Mouse (Mus musculus) limb, embryonic 11.5 days (tissue): ENCODE measurements at regions not wholly inside any gene's neighbourhood (a gene's known extent, or its start where the extent isn't known, plus 50 kb on each side); places are given as distances from the start of the nearest gene placed in this dataset.

ENCODE experiments used
- ATAC-seq: fragments of 200-750 bp; cut with Nextera tagmentation; 2 replicates; pipeline ENCODE4 v1.8.0; 2017; ENCODE audit warnings: low read depth; ENCODE audit not compliant: insufficient number of reproducible peaks, low FRiP score, low TSS enrichment
- DNase-seq: peaks from one replicate; pipeline ENCODE4 v3.0.0-alpha.2; 2015; ENCODE audit warnings: low spot score
- H3K27ac ChIP-seq: fragments of 300-500 bp; sonication (generic); replicated peaks from 2 replicates; pipeline ENCODE4 v1.5.1; 2014; ENCODE audit warnings: low read depth, mild to moderate bottlenecking, low read length
- H3K27me3 ChIP-seq: fragments of 300-500 bp; sonication (generic); 2 replicates; pipeline ENCODE4 v1.6.1; 2014; ENCODE audit warnings: mild to moderate bottlenecking, low read length, mixed read lengths; ENCODE audit not compliant: control insufficient read depth, insufficient read depth
- H3K36me3 ChIP-seq: fragments of 300-500 bp; sonication (generic); 2 replicates; pipeline ENCODE4 v1.6.1; 2014; ENCODE audit warnings: mild to moderate bottlenecking, low read length, moderate library complexity, mixed read lengths; ENCODE audit not compliant: control insufficient read depth, insufficient read depth
- H3K4me1 ChIP-seq: fragments of 300-500 bp; sonication (generic); 2 replicates; pipeline ENCODE4 v1.6.1; 2014; ENCODE audit warnings: low read length, mixed read lengths; ENCODE audit not compliant: control insufficient read depth, insufficient read depth
- H3K4me2 ChIP-seq: fragments of 300-500 bp; sonication (generic); 2 replicates; pipeline ENCODE4 v1.6.1; 2014; ENCODE audit warnings: low read depth, mild to moderate bottlenecking, moderate library complexity; ENCODE audit not compliant: severe bottlenecking
- H3K4me3 ChIP-seq: fragments of 300-500 bp; sonication (generic); 2 replicates; pipeline ENCODE4 v1.5.1; 2014; ENCODE audit warnings: low read depth, low read length
- H3K9ac ChIP-seq: fragments of 300-500 bp; sonication (generic); 2 replicates; pipeline ENCODE4 v1.6.1; 2014; ENCODE audit warnings: mild to moderate bottlenecking, low read length
- H3K9me3 ChIP-seq: fragments of 300-500 bp; sonication (generic); 2 replicates; pipeline ENCODE4 v1.6.1; 2016; ENCODE audit warnings: low read length; ENCODE audit not compliant: control insufficient read depth
- WGBS: fragments of 180-500 bp; shearing (Covaris S2); extraction: QIAGEN DNeasy Blood & Tissue Kit; methylation state at CpG from one replicate; pipeline ENCODE4 v1.1.7; 2014; 5-methylcytosine and 5-hydroxymethylcytosine counted together

DNA sequence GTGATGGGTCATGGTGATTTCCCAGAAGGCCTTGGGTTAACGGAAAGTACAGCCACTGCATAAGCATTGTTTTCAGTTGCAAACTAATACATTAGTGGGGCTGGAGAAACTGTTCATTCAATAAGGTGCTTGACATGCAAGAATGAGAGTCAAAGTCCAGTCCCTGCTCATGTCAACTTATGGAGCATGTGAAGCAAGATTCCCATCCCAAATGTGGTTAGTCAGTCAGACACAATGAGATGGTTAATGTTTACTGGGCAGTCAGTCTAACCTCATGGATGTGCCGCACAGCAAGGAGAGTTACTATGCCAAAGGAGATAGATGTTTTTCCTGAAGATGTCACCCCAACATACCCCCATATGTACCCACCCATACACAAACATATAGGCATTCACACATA is 993.8 kb upstream of the Jmjd1c start:
- ATAC-seq (no peak), DNase-seq (no peak)
- Histone ChIP-seq H3K36me3 (no peaks in the 10 kb centered on the region), H3K9me3 (no peaks in the 10 kb centered on the region), H3K27me3 (no peaks in the 10 kb centered on the region), H3K4me2 (no peak overlapping the region), H3K4me3 (no peak overlapping the region), H3K4me1 (no peaks in the 10 kb centered on the region), H3K9ac (no peak overlapping the region), H3K27ac (no peak overlapping the region)
- WGBS, result 92% methylated on average over 2 of the region's 2 CpGs

- no peak overlapping the region for H3K9ac ChIP-seq
- WGBS, result 58% methylated on average over 3 of the region's 3 CpGs
- H3K27ac ChIP-seq, result no peak overlapping the region
- ATAC-seq, result no peak
- no peaks in the 10 kb centered on the region for H3K27me3 ChIP-seq
- H3K36me3 ChIP-seq, result no peaks in the 10 kb centered on the region
- no peaks in the 10 kb centered on the region for H3K9me3 ChIP-seq
- no peak overlapping the region for H3K4me3 ChIP-seq
- no peak for DNase-seq
- H3K4me1 ChIP-seq, result no peaks in the 10 kb centered on the region
- H3K4me2 ChIP-seq, result no peak overlapping the region
Measured at GRCm38 (mm10) chr10:66131361-66131760, 964.6 kb upstream of the Jmjd1c start.

DNA sequence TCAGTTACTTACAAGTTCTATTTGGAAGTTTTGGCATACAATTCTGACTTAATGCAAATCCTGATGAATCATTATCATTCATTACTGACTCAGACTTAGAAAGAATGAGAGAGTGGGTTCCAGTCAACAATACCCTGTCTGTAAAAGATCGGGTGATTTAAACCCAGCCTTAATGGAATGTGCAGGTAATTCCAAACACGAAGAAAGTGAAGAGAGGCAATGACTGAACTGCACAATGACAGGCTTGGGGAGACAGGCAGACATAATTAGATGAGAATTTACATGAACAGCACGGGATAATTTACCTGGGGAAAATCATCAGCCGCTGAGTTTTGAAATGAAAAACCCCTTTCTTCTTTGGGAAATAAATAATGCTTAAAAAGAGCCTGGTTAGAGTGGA is 963.9 kb upstream of the Jmjd1c start:
- Histone ChIP-seq H3K36me3 (no peaks in the 10 kb centered on the region), H3K27me3 (no peaks in the 10 kb centered on the region), H3K9ac (no peak overlapping the region), H3K4me3 (no peak overlapping the region), H3K4me1 (no peaks in the 10 kb centered on the region), H3K9me3 (no peaks in the 10 kb centered on the region), H3K4me2 (no peak overlapping the region), H3K27ac (no peak overlapping the region)
- 76% methylated on average over 4 of the region's 4 CpGs for WGBS
- DNase-seq, result no peak
- ATAC-seq, result no peak

DNA sequence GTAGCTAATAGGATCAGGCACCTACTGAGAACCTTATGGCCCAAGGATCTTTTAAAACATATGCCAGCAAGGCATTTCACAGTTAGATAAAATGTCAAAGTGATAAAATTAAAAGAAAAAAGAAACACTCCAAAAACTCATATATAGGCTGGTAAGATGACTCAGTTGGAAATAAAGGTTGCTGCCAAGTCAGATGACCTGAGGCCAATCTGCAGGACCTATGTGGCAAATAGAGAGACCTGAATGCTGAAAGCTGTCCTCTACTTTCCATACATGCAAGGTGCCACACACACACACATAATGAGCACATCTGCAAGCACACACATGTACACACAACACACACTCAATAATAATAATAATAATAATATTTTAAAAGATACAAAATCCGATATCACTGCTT is 953.5 kb upstream of the Jmjd1c start:
- Histone ChIP-seq H3K27ac (no peak overlapping the region), H3K4me3 (no peak overlapping the region), H3K4me2 (no peak overlapping the region), H3K4me1 (no peaks in the 10 kb centered on the region), H3K9me3 (no peaks in the 10 kb centered on the region), H3K27me3 (no peaks in the 10 kb centered on the region), H3K9ac (no peak overlapping the region), H3K36me3 (no peaks in the 10 kb centered on the region)
- 96% methylated on average over 1 of the region's 1 CpGs for WGBS
- no peak for DNase-seq
- ATAC-seq, result no peak

DNA sequence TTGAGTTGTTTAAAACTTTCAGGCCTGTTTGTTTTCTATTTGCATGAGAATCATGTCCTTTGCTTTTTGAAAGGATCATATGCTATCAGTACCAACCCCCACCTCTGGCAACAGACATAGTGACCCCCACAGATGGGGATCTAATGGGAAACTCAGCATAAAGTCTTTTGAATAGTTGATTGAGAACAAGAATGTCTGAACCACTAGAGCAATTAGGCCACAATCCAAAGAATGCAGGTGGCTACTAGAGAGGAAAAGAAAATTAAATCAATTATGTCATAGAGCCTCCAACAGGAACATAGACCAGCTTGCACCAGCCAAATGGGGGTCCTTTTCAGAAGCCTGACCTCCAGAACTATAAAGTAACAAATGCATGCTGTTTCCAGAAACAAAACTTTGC is 953.0 kb upstream of the Jmjd1c start:
- DNase-seq, result no peak
- no peaks in the 10 kb centered on the region for H3K9me3 ChIP-seq
- no peak overlapping the region for H3K4me3 ChIP-seq
- H3K9ac ChIP-seq, result no peak overlapping the region
- H3K36me3 ChIP-seq, result no peaks in the 10 kb centered on the region
- H3K27me3 ChIP-seq, result no peaks in the 10 kb centered on the region
- H3K4me1 ChIP-seq, result no peaks in the 10 kb centered on the region
- H3K27ac ChIP-seq, result no peak overlapping the region
- ATAC-seq, result no peak
- H3K4me2 ChIP-seq, result no peak overlapping the region

GRCm38 (mm10) chr10:66150966-66151365 is 945.0 kb upstream of the Jmjd1c start:
- no peak for DNase-seq
- Histone ChIP-seq H3K9me3 (no peaks in the 10 kb centered on the region), H3K4me2 (no peak overlapping the region), H3K27ac (no peak overlapping the region), H3K4me1 (no peaks in the 10 kb centered on the region), H3K36me3 (no peaks in the 10 kb centered on the region), H3K27me3 (no peaks in the 10 kb centered on the region), H3K9ac (no peak overlapping the region), H3K4me3 (no peak overlapping the region)
- ATAC-seq, result no peak
- WGBS, result 92% methylated on average over 2 of the region's 2 CpGs

GRCm38 (mm10) chr10:66152777-66153176 is 943.1 kb upstream of the Jmjd1c start:
- Histone ChIP-seq H3K4me1 (no peaks in the 10 kb centered on the region), H3K27ac (no peak overlapping the region), H3K4me2 (no peak overlapping the region), H3K36me3 (no peaks in the 10 kb centered on the region), H3K9me3 (no peaks in the 10 kb centered on the region), H3K9ac (no peak overlapping the region), H3K4me3 (no peak overlapping the region), H3K27me3 (no peaks in the 10 kb centered on the region)
- WGBS, result 89% methylated on average over 4 of the region's 4 CpGs
- no peak for ATAC-seq
- DNase-seq, result no peak

DNA sequence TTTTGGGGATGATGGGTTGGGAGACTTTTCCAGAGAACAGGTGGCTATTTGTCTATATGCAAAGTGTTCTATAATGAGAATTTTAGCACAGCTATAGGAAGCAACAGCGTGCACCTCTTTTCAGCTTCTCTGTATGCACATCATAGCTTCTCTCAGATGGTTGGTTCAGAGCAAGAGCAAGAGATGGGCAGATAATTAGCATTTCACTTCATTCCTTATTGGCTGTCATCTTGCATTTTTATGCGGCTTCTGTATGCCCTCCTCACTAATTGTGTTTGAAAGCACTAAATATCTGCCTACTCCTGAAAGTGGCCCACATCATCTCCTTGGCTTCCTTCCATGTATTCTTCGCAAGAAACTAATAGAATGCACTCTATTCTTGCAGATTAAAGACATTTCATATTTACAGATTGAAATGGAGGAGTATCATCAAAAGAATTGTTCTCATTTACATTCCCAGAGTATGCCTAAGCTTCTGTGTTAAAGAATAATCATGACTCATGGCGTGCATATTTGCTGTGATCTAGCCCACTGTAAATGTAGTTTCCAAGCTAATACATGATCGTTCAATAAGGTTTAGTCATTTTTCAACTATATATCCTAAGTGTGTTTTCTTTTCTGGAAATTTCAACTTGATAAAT is 934.9 kb upstream of the Jmjd1c start:
- no peak overlapping the region for H3K27ac ChIP-seq
- no peak overlapping the region for H3K4me2 ChIP-seq
- no peak for ATAC-seq
- H3K36me3 ChIP-seq, result no peaks in the 10 kb centered on the region
- WGBS, result 93% methylated on average over 5 of the region's 5 CpGs
- DNase-seq, result no peak
- no peaks in the 10 kb centered on the region for H3K9me3 ChIP-seq
- no peaks in the 10 kb centered on the region for H3K4me1 ChIP-seq
- no peak overlapping the region for H3K9ac ChIP-seq
- H3K4me3 ChIP-seq, result no peak overlapping the region
- H3K27me3 ChIP-seq, result no peaks in the 10 kb centered on the region

GRCm38 (mm10) chr10:66172803-66173202 is 923.1 kb upstream of the Jmjd1c start:
- no peak for ATAC-seq
- no peaks in the 10 kb centered on the region for H3K27me3 ChIP-seq
- 46% methylated on average over 4 of the region's 4 CpGs for WGBS
- no peak overlapping the region for H3K4me2 ChIP-seq
- no peak overlapping the region for H3K9ac ChIP-seq
- H3K9me3 ChIP-seq, result no peaks in the 10 kb centered on the region
- H3K36me3 ChIP-seq, result no peaks in the 10 kb centered on the region
- H3K27ac ChIP-seq, result no peak overlapping the region
- no peaks in the 10 kb centered on the region for H3K4me1 ChIP-seq
- no peak overlapping the region for H3K4me3 ChIP-seq
- DNase-seq, result peak; percentile 29
